Mouse (Mus musculus) Muller cell, postnatal 12 days (primary cell): ENCODE measurements at regions not wholly inside any gene's neighbourhood (a gene's known extent, or its start where the extent isn't known, plus 50 kb on each side); places are given as distances from the start of the nearest gene placed in this dataset.

Experiments used
- DNase-seq: peaks from one replicate; pipeline ENCODE4 v3.0.0-alpha.2; 2015; ENCODE audit errors: inconsistent ontology term

DNA sequence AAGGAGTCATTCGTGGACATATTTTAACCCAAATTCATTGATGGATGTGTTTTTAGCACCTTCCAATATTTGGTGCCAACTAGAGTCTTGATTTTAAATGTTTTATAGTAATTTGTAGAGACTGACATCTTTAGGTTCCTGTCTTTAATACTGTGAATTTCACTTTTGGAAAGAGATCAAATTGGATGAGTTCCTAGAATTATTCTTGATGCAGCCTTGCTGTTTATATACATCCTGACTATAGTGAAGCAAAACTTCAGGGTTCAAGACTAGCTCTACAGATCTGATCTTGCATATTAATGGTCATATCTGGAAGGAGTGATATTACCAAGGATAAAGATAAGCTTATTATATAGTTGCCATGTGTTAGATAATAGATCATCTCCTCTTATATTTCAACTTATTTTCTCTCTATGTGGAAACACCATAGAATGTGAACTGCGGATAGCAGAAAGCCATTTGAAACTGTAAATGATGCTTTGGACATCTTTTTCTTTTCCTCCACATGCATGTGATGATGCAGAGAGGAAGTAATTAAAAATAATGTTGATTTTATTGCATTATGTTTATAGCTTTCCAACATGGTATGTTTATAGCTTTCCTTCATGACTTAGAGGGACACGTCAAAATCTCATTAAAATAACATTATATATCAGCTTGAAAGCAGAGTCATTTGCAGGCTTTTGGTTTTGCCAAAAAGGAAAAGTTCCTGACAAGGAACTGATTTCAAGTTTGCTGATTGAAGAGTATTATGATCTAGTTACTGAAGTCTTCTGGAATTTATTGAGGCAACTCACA is 78.3 kb upstream of the Kcnj16 start:
- no peak for DNase-seq

DNA sequence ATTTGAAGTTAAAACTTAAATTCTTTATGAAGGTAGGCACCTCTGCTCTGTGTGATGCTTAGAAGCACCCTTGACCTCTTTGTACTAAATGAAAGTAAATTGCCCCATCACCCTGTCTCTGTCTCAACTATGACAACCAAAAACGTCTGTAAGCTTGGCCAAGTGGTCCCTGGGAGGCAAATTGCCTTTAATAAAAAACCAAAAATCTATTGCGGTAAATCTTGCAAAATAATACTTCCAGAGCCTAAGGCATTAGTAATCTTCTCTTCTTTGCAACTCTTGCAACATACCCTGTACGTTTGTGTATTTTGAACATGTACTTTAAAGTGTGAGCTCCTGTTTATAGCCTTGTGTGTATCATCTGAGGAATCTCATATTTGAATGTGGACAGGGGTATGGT is 77.4 kb upstream of the Kcnj16 start:
- DNase-seq = no peak

DNA sequence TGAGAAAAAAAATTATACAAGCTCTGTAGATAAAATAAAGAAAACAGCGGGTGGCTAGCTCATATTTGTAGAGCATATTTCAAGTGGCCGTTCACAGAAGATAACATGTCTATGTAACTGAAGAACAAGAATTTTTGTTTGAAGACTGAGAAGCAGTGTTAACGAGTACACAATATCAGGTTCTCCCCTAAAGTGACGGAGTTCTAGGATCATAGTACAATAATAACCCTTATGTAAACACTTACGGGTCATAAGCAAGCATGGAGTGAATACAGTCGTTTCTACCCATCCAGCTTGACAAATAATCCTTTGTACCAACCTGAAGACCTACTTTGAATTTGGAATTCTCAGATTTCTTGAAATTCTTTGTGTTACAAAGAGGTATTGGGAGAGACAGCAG is 64.9 kb upstream of the Kcnj16 start:
- no peak for DNase-seq
